Mouse (Mus musculus) CH12.LX (cell line): ENCODE results near the gene Ncor1. TPM values are rescaled to one million over a fixed set of nuclear protein-coding genes. Genes with fewer than 3 reads are reported as not detected.

Source experiments
- DNase-seq: peaks from one replicate; pipeline ENCODE4 v3.0.0-alpha.2; 2013; ENCODE audit errors: extremely low read depth
- H3K27ac ChIP-seq: 2 replicates; pipeline ENCODE4 v1.5.1; 2012; ENCODE audit warnings: low read depth, mild to moderate bottlenecking, control low read depth, moderate library complexity; ENCODE audit not compliant: insufficient read depth
- H3K27me3 ChIP-seq: replicated peaks from 2 replicates; pipeline ENCODE3; 2012; ENCODE audit warnings: inconsistent platforms
- H3K36me3 ChIP-seq, 2 experiments: replicated peaks in 1 of 2; 2 replicates each; pipeline versions ENCODE3 to v1.6.1; 2012; ENCODE audit warnings: inconsistent platforms in 1 of 2, low read length in 1 of 2, mild to moderate bottlenecking in 1 of 2, mixed read lengths in 1 of 2, moderate library complexity in 1 of 2; ENCODE audit not compliant: control insufficient read depth in 1 of 2, insufficient read depth in 1 of 2
- H3K4me1 ChIP-seq, 2 experiments: 2 replicates each; pipeline ENCODE4 v1.6.1; 2012; ENCODE audit warnings: inconsistent platforms in 1 of 2, moderate library complexity in 1 of 2; ENCODE audit not compliant: insufficient read depth in 2 of 2, control insufficient read depth in 1 of 2
- H3K4me2 ChIP-seq: 2 replicates; pipeline ENCODE4 v1.6.1; 2012; ENCODE audit warnings: low read depth, mild to moderate bottlenecking, control low read depth; ENCODE audit not compliant: poor library complexity, insufficient read depth, severe bottlenecking
- H3K4me3 ChIP-seq, 3 experiments: fragments of 150-350 bp in 1 of 3; sonication (generic) in 1 of 3; replicated peaks in 1 of 3; 2 replicates each; pipeline versions ENCODE3 to v1.5.1; 2011 to 2012; ENCODE audit warnings: low read depth in 2 of 3, low read length in 2 of 3, mild to moderate bottlenecking in 2 of 3, moderate library complexity in 2 of 3, control low read depth in 1 of 3, improper control_type of control experiment in 1 of 3, inconsistent platforms in 1 of 3, mixed read lengths in 1 of 3; ENCODE audit not compliant: poor library complexity in 1 of 3
- H3K79me2 ChIP-seq: replicated peaks from 2 replicates; pipeline ENCODE4 v1.6.1; 2012; ENCODE audit warnings: mild to moderate bottlenecking, moderate library complexity; ENCODE audit not compliant: control insufficient read depth, poor library complexity, insufficient read depth, severe bottlenecking; ENCODE audit errors: extremely low read depth
- H3K9ac ChIP-seq: 2 replicates; pipeline ENCODE4 v1.6.1; 2012; ENCODE audit warnings: low read depth, mild to moderate bottlenecking, control low read depth, moderate library complexity; ENCODE audit not compliant: insufficient read depth
- H3K9me3 ChIP-seq: replicated peaks from 2 replicates; pipeline ENCODE3; 2012; ENCODE audit warnings: low read length, inconsistent platforms, mixed read lengths
- BHLHE40 ChIP-seq: IDR thresholded peaks from 2 replicates; pipeline ENCODE4 v1.6.1; 2011; ENCODE audit warnings: mild to moderate bottlenecking, low read depth, low read length, improper control_type of control experiment
- CHD1 ChIP-seq: IDR thresholded peaks from 2 replicates; pipeline ENCODE4 v1.6.1; 2012; ENCODE audit warnings: low read depth, low read length, improper control_type of control experiment, inconsistent platforms
- CHD2 ChIP-seq: IDR thresholded peaks from 2 replicates; pipeline ENCODE4 v1.6.1; 2011; ENCODE audit warnings: low read length, improper control_type of control experiment
- CTCF ChIP-seq, 2 experiments: IDR thresholded peaks in 1 of 2; conservative IDR thresholded peaks in 1 of 2; 2 replicates each; pipeline ENCODE4 v1.5.1; 2011 to 2012; ENCODE audit warnings: low read depth in 2 of 2, low read length in 2 of 2, improper control_type of control experiment in 1 of 2, inconsistent platforms in 1 of 2, mild to moderate bottlenecking in 1 of 2, moderate library complexity in 1 of 2
- EP300 ChIP-seq: IDR thresholded peaks from 2 replicates; pipeline ENCODE4 v1.6.1; 2011; ENCODE audit warnings: low read length, improper control_type of control experiment
- ETS1 ChIP-seq: conservative IDR thresholded peaks from 2 replicates; pipeline ENCODE4 v1.6.1; 2012; ENCODE audit warnings: low read depth, mild to moderate bottlenecking, inconsistent platforms, low read length, improper control_type of control experiment, moderate library complexity
- GABPA ChIP-seq: IDR thresholded peaks from 2 replicates; pipeline ENCODE4 v1.6.1; 2012; ENCODE audit warnings: low read depth, low read length, improper control_type of control experiment, inconsistent platforms; ENCODE audit not compliant: insufficient replicate concordance
- IRF4 ChIP-seq: IDR thresholded peaks from 2 replicates; pipeline ENCODE4 v1.6.1; 2014; ENCODE audit warnings: low read depth, mild to moderate bottlenecking, inconsistent platforms, low read length, improper control_type of control experiment
- JUN ChIP-seq: IDR thresholded peaks from 2 replicates; pipeline ENCODE4 v1.6.1; 2011; ENCODE audit warnings: low read depth, mild to moderate bottlenecking, low read length, improper control_type of control experiment, moderate library complexity; ENCODE audit not compliant: insufficient read depth
- MAFK ChIP-seq: IDR thresholded peaks from 2 replicates; pipeline ENCODE4 v1.6.1; 2011; ENCODE audit warnings: low read length, improper control_type of control experiment; ENCODE audit not compliant: insufficient replicate concordance
- MAX ChIP-seq: IDR thresholded peaks from 2 replicates; pipeline ENCODE4 v1.6.1; 2011; ENCODE audit warnings: low read length, improper control_type of control experiment
- MEF2A ChIP-seq: IDR thresholded peaks from 2 replicates; pipeline ENCODE4 v1.6.1; 2014; ENCODE audit warnings: low read depth, mild to moderate bottlenecking, inconsistent platforms, low read length, improper control_type of control experiment, borderline replicate concordance
- MXI1 ChIP-seq: IDR thresholded peaks from 2 replicates; pipeline ENCODE4 v1.6.1; 2011; ENCODE audit warnings: mild to moderate bottlenecking, low read depth, low read length, improper control_type of control experiment
- NRF1 ChIP-seq: IDR thresholded peaks from 2 replicates; pipeline ENCODE4 v1.6.1; 2014; ENCODE audit warnings: low read depth, mild to moderate bottlenecking, inconsistent platforms, low read length, improper control_type of control experiment, moderate library complexity
- POLR2A ChIP-seq: IDR thresholded peaks from 2 replicates; pipeline ENCODE4 v1.6.1; 2011; ENCODE audit warnings: low read depth, mild to moderate bottlenecking, improper control_type of control experiment, low read length
- POLR2AphosphoS2 ChIP-seq: IDR thresholded peaks from 2 replicates; pipeline ENCODE4 v1.6.1; 2011; ENCODE audit warnings: low read depth, low read length, improper control_type of control experiment
- RCOR1 ChIP-seq: conservative IDR thresholded peaks from 2 replicates; pipeline ENCODE4 v1.6.1; 2012; ENCODE audit warnings: low read depth, mild to moderate bottlenecking, inconsistent platforms, low read length, improper control_type of control experiment
- SIN3A ChIP-seq: IDR thresholded peaks from 2 replicates; pipeline ENCODE4 v1.6.1; 2012; ENCODE audit warnings: low read length, improper control_type of control experiment, inconsistent platforms
- TCF12 ChIP-seq: IDR thresholded peaks from 2 replicates; pipeline ENCODE4 v1.6.1; 2014; ENCODE audit warnings: low read depth, mild to moderate bottlenecking, inconsistent platforms, low read length, improper control_type of control experiment
- UBTF ChIP-seq: IDR thresholded peaks from 2 replicates; pipeline ENCODE4 v1.6.1; 2012; ENCODE audit warnings: low read depth, mild to moderate bottlenecking, inconsistent platforms, low read length, improper control_type of control experiment, moderate library complexity
- ZC3H11A ChIP-seq: IDR thresholded peaks from 2 replicates; pipeline ENCODE4 v1.6.1; 2012; ENCODE audit warnings: low read depth, mild to moderate bottlenecking, inconsistent platforms, low read length, improper control_type of control experiment
- ZKSCAN1 ChIP-seq: IDR thresholded peaks from 2 replicates; pipeline ENCODE4 v1.6.1; 2012; ENCODE audit warnings: low read depth, inconsistent platforms, low read length, improper control_type of control experiment, borderline replicate concordance
- ZMIZ1 ChIP-seq: IDR thresholded peaks from 2 replicates; pipeline ENCODE4 v1.6.1; 2012; ENCODE audit warnings: low read depth, mild to moderate bottlenecking, inconsistent platforms, low read length, improper control_type of control experiment
- dilution Hi-C: fragments of 300-500 bp; cut with MboI; formaldehyde crosslinking; loops from 2 replicates; pipeline ENCODE4 v1.14.3; 2020; ENCODE audit warnings: low sequenced_read_pairs; ENCODE audit not compliant: extremely low pct_unique_long_range_greater_than_20kb, extremely low pct_ligation_motif_present
- in situ Hi-C: fragments of 300-500 bp; cut with MboI; formaldehyde crosslinking; loops from 3 replicates; pipeline ENCODE4 v1.14.3; 2019; ENCODE audit warnings: low sequenced_read_pairs, low pct_ligation_motif_present, low pct_unique_long_range_greater_than_20kb, mixed read lengths
- polyA plus RNA-seq: library from polyadenylated mRNA; unstranded; fragments of >175 nt; gene quantifications from 2 replicates; pipeline ENCODE4 v1.2.1, GENCODE M21; 2012; ENCODE audit warnings: low read depth; ENCODE audit not compliant: insufficient read length
- total RNA-seq, 2 experiments: library from RNA; depleted of rRNA; stranded (reverse); fragments of 300-350 nt in 1 of 2; fragments of >200 nt in 1 of 2; gene quantifications; 2 replicates each; pipeline ENCODE4 v1.2.3; 2012 to 2014

Ncor1 gene
- total and polyA plus RNA-seq, 3 experiments: 76.3 to 232 (median 83.8) TPM

- Histone ChIP-seq H3K9me3 (no peaks in the 10 kb centered on the region), H3K36me3 (peaks cover 0 to 11% of the 10 kb centered on the region in 2 experiments), H3K4me1 (peaks cover 0 to 26% of the 10 kb centered on the region in 2 experiments; a peak in 3 of 4 replicates), H3K9ac (peak overlapping the region; percentile 96), H3K4me2 (peak overlapping the region; percentile 94), H3K27me3 (no peaks in the 10 kb centered on the region), H3K27ac (peak overlapping the region; percentile 90; the same call in 1 of the 2 replicates), H3K4me3 (peak overlapping the region; percentile 75 to 98 (median 82)), H3K79me2 (peaks cover 40% of the 10 kb centered on the region)
- in situ Hi-C loops: no loop called here
- dilution Hi-C loops: no loop called here
- TF ChIP-seq SIN3A: peak; percentile 0; the same call in 1 of the 2 replicates
- TF ChIP-seq CHD1: 0 out of 2 replicates have a peak, but pooled peaks have one; percentile 10
- TF ChIP-seq MEF2A: 0 out of 2 replicates have a peak, but pooled peaks have one; percentile 5
- no peak; the same call in 1 of the 2 replicates for TF ChIP-seq MAFK
- TF ChIP-seq POLR2A: no peak
- peak; percentile 15; the same call in 1 of the 2 replicates for TF ChIP-seq EP300
- no peak for DNase-seq
Observed at GRCm38 (mm10) chr11:62458780-62459179, 439 bp upstream of the Ncor1 start.

- dilution Hi-C loops (no loop called here), in situ Hi-C loops (no loop called here)
- peak overlapping the region; percentile 96 for H3K9ac ChIP-seq
- H3K36me3 ChIP-seq: peaks cover 0 to 14% of the 10 kb centered on the region in 2 experiments
- H3K4me1 ChIP-seq: peaks cover 0 to 29% of the 10 kb centered on the region in 2 experiments; a peak in 3 of 4 replicates
- H3K79me2 ChIP-seq: peaks cover 46% of the 10 kb centered on the region
- TF ChIP-seq ETS1: no peak
- no peak for TF ChIP-seq CHD2
- no peak for TF ChIP-seq UBTF
- no peak for TF ChIP-seq GABPA
- no peak for TF ChIP-seq ZMIZ1
- no peak for TF ChIP-seq MXI1
- peak overlapping the region; percentile 56 for H3K4me2 ChIP-seq
- no peaks in the 10 kb centered on the region for H3K9me3 ChIP-seq
- no peak for DNase-seq
- H3K27ac ChIP-seq: peak overlapping the region; percentile 90
- no peaks in the 10 kb centered on the region for H3K27me3 ChIP-seq
- peak overlapping the region; percentile 75 to 98 (median 82) for H3K4me3 ChIP-seq
Observed at GRCm38 (mm10) chr11:62457891-62458270, 460 bp downstream of the Ncor1 start.

DNA sequence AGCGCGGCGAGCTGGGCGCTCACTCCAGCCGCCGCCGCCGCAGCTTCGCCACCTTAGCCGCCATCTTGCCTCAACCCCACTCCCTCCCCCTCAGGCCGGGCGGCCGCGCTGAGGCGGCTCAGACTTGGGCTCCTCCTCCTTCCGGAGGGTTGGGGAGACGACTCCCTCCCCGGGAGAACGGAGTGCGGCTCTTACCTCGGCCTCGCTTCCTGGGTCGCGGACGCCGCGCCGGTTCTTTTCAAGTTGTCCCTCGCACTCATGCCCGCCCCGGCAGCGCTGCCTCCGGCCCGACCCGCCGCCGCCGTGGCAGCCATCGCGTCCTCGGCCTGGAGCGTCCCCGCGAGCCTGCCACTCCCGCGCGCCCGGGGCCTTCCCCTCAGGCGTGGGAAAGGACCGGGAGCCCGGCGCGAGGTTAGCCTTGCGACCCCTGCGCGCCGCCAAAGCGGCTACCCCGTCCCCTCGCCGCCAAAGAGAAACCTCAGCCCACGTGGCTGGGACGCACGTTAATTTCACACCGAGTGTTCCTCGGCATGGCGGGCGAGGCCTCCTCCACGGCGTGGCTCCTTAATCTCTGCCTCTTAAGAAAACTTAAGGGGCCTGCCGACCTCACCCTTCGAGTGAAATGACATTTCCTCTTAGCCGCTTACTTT is 975 bp downstream of the Ncor1 start:
- dilution Hi-C loops: no loop called here
- Histone ChIP-seq H3K27ac (peak overlapping the region; percentile 90), H3K4me1 (peaks cover 0 to 32% of the 10 kb centered on the region in 2 experiments; a peak in 3 of 4 replicates), H3K9ac (peak overlapping the region; percentile 96), H3K27me3 (no peaks in the 10 kb centered on the region), H3K79me2 (peaks cover 50% of the 10 kb centered on the region), H3K4me2 (peak overlapping the region; percentile 56), H3K36me3 (peaks cover 0 to 17% of the 10 kb centered on the region in 2 experiments), H3K9me3 (no peaks in the 10 kb centered on the region), H3K4me3 (peak overlapping the region; percentile 82 to 98 (median 83))
- in situ Hi-C loops: no loop called here
- DNase-seq: peak; percentile 91
- peak; percentile 78 for TF ChIP-seq IRF4
- peak; percentile 95 for TF ChIP-seq TCF12
- peak; percentile 69 for TF ChIP-seq NRF1
- no peak for TF ChIP-seq CTCF (conservative IDR thresholded peaks at IDR 0.05 in 1 of 2, IDR thresholded peaks at IDR 0.05 in 1 of 2; ENCODE audit: low read depth in 2 of 2, low read length in 2 of 2)
- no peak for TF ChIP-seq POLR2AphosphoS2
- peak; percentile 21; the same call in 1 of the 2 replicates for TF ChIP-seq EP300
- peak; percentile 73 for TF ChIP-seq SIN3A
- TF ChIP-seq GABPA: no peak
- no peak for TF ChIP-seq RCOR1
- TF ChIP-seq MAX: peak; percentile 90
- no peak for TF ChIP-seq MAFK
- TF ChIP-seq ZC3H11A: no peak
- TF ChIP-seq ZKSCAN1: no peak
- TF ChIP-seq UBTF: peak; percentile 90
- no peak; the same call in 1 of the 2 replicates for TF ChIP-seq CHD1
- TF ChIP-seq MEF2A: peak; percentile 84
- no peak for TF ChIP-seq BHLHE40
- no peak for TF ChIP-seq JUN
